Mouse (Mus musculus): ENCODE measurements at regions not wholly inside any gene's neighbourhood (a gene's known extent, or its start where the extent isn't known, plus 50 kb on each side); places are given as distances from the start of the nearest gene placed in this dataset.

DNA sequence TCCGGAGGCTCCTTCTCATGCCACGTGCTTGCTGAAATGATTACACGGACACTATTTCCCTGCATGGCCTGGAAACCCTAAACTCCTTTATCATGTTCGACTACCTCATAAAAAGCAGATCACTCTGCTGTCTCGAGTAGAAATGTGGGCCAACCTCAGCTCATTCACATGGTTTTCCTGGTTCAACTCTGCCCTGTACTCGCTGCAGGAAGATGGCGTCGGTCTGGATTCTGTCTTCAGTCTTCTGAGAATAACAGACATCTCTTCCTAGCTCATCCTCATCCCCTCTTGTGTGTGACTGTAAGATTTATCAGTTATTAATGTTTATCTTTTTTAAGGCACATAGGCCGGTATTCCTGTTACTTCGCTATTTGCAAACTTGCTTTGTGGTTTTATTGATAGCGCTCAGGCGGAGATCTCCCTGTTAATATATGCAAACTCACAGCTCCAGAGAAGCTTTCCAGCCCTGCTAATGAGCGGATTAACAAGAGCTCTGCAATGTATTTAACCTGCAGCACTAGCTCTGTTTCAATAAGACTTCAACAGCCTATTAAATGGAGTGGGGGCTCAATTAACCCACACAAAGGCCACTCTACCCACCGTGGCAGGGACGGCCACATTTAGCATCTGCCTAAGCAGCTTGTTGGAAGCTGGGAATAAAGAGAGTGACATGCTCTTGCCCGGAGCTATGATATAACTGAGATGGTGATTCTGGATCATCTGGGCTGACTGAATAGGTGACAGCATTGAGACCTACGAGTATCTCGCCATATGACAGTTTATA lies 159.5 kb upstream of the Eomes start:
- intact Hi-C loops (cut with DNase I): no loop called here

DNA sequence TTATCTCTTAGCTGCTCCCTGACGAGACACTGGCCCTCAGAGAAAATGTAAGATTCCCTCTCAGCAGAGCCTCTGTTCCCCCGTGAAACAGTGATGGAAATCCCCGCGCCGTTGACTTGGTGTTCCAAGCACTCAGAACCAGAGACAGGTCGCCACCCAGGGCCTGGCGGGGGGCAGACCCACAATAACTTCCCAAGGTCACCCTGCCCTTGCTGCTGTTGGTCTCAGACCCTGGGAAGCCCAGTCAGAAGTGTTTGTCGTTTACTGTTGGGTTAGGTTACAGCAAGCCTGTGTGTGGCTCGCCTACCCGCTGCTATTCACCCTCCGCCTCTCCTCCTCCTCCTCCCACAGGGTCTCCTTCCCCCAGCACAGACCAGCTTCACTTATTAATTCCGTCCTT lies 154.2 kb upstream of the Eomes start:
- DNase-seq (ENCODE audit: low spot score in 2 of 2): no peak
- intact Hi-C loops (cut with DNase I): no loop called here

More for the DNA sequence above, 159.5 kb upstream of the Eomes start:
- DNase-seq (ENCODE audit: low spot score in 2 of 2): no peak

DNA sequence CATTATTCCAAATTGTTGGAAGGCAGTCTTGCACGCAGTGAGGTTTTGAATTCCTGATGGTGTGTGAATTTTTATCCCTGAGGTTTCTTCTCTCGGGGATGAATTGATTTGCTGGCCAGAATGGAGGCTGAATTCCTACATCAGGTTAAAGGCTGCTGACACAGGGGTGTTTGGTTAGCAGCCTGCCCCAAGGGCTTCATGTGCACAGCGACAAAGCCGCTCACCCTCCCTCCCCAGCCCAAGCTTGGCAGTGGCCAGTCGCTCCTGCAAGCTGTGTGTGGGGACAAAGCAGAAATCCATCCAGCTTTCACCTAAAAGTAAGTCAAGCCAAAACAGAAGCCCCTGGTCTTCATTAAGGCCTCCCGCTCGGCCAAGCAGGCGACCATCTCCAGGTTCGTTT lies 151.4 kb upstream of the Eomes start:
- DNase-seq (ENCODE audit: low spot score in 2 of 2): no peak
- intact Hi-C loops (cut with DNase I): no loop called here

DNA sequence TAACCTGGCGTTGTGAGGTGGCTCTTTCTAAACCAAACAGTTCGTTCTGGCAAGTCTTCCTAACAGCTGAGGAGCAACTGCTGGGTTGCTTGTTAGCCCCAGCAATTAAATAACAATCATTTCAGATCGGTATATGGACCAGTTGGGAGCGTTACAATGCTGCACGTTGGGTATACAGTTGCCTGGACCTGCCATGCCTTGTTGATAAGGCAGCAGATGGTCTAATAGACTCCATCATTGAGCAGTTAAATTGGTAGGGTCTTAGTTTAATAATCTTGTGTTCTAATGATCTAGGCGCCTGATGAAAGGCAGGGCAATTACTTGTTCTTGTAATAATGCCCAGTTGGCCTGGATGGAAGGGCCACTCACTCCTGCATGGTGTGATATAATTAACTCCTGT lies 150.1 kb upstream of the Eomes start:
- intact Hi-C loops (cut with DNase I): no loop called here
- DNase-seq (ENCODE audit: low spot score in 2 of 2): no peak

DNA sequence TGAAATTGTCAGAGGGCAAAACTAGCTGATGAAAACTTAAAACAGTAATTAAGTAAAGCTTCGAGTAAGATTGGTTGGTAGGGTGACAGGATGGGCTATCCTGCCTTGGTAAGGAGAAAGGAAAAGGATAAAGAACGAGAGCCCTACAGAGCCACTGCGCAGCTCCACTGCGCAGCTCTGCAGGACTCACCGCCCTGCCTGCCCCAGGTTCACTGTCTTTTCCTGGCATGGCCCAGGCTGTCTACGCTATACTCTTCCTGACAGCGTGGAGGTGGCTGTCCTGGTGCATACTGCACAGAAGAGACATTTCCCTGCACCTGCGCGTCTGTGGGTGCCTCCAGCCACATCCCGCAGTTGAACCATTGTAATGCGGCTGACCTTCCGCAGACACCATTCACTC lies 136.6 kb upstream of the Eomes start:
- intact Hi-C loops (cut with DNase I): no loop called here
- DNase-seq (ENCODE audit: low spot score in 2 of 2): no peak

DNA sequence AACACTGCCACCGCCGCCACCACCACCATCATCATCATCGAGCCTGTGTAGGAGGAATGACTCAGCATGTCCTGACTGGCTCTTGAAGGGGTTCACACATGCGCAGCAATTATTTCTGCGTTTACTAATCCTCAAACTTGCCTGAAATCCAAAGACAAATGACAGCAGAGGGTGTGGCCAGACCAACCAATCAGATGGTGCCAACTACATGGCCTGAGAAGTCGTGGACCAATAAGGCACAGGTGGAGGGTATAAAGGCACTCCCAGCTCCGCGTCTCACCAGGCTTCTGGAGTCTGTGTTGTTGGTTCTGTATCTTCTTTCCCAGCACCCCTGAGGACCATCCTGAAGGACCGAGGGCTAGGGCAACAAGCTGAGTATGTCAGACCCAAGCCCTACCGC lies 123.1 kb upstream of the Eomes start:
- DNase-seq (ENCODE audit: low spot score in 2 of 2): no peak
- intact Hi-C loops (cut with DNase I): no loop called here

DNA sequence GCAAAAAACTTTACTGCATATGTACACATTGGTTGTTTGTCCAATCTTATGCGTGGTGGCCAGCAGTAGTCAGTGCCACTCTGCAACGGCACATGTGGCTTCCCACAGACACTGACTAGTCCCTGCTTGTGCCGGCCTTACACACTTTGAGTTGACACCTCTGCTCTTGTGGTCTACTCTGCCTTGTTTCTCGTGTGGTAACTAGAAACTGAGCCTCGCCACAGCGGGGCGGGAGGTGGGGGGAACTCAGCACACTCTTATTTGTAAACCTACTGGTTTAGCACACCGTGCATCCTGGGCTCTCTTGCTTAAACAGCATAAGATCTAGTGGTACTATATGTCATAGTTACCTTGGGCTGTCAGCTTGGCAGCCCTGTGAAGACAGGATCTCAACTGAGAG lies 120.6 kb upstream of the Eomes start:
- intact Hi-C loops (cut with DNase I): no loop called here
- DNase-seq (ENCODE audit: low spot score in 2 of 2): no peak

DNA sequence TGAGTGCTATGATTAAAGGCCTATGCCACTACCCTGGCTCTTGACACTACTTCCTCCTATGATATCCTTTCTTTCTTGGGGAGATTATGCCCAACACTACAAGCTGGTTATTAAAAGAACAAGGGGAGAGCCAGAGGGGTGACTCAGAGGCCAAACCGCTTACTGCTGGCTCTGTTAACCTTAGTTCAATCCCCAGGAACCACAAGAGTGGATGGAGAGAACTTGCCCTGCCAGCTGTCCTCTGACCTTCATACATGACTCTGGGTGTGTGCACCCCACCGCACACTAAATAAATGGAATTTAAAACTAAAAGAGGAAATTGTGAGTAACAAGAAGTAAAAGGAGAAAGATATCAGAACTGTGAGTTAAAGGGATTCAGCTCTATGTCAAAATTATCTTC lies 114.1 kb upstream of the Eomes start:
- no peak for DNase-seq (ENCODE audit: low spot score in 2 of 2)
- intact Hi-C loops (cut with DNase I): no loop called here

DNA sequence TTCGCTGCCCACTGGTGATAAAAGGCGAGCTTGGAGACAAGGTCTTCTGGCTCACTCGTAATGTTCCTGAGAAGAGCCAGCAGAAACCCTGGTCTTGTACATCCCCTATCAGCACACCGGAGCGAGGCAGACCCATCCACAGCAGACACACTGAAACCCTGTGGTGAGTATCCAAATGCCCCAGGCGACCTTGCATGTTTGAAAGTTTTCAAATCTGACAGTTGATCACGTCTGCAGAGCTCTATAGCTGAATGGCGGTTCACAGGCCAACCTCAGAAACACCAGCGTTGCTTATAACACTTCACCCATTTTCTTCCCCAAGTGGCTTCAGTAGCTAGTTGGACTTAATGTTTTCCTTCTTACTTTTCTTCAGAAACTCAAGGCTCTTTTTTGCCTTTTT lies 112.6 kb upstream of the Eomes start:
- intact Hi-C loops (cut with DNase I): no loop called here
- no peak for DNase-seq (ENCODE audit: low spot score in 2 of 2)

DNA sequence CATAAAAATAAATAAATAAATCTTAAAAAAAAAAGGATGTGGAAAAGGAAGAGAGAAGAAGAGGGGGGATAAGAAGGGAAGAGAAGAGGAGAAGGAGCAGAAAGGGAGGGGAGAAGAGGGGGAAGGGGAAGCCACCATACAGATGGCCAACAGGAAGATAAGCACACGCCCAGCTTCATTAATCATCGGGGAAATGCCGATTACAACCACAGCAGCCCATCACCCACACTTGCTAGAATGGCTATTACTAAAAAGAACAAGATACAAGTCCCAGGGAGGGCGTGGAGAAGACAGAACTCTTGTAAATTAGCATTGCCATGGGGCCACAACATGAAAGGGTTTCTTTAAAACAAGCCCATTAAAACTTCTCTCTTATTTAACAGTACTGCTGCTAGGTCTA lies 110.7 kb upstream of the Eomes start:
- intact Hi-C loops (cut with DNase I): no loop called here
- no peak for DNase-seq (ENCODE audit: low spot score in 2 of 2)

DNA sequence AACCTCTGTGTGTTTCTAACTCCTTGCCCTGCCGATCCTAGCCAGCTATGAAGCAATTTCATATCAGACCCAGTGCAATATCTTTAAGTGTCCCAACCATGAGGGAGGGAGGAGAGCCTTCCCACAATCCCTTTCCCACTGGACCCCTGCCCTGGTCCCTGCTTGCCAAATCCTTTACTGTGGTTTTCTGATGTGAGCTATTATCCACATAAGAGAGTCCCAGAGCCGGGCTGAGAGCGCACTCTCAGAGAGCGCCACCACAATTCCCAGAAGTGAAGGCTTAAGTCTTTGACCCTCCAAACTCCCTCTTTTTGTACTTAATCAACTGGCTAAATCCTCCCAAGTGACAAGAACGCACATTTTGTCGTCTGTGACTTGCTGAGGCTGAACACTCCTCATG lies 107.4 kb upstream of the Eomes start:
- no peak for DNase-seq (ENCODE audit: low spot score in 2 of 2)
- intact Hi-C loops (cut with DNase I): no loop called here

DNA sequence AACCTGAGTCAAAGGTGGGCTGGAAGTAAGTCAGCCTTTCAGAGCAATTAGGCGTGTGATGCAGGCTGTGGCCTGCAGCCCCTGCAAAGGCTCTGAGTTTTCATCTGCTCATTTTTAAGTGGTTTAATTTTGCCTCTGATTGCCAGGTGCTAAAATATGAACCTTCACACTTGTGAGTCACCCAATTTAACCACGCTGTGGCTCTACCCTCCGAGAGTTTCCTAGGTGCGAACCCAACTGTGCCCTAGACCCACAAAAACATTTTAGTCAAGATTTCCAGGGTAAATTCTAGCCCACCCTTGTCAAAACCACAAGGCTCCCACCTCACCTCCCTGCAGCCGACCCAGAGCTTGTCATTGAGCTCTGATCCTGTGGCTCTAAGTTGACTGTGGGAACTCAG lies 103.3 kb upstream of the Eomes start:
- intact Hi-C loops (cut with DNase I): no loop called here
- DNase-seq (ENCODE audit: low spot score in 2 of 2): no peak

DNA sequence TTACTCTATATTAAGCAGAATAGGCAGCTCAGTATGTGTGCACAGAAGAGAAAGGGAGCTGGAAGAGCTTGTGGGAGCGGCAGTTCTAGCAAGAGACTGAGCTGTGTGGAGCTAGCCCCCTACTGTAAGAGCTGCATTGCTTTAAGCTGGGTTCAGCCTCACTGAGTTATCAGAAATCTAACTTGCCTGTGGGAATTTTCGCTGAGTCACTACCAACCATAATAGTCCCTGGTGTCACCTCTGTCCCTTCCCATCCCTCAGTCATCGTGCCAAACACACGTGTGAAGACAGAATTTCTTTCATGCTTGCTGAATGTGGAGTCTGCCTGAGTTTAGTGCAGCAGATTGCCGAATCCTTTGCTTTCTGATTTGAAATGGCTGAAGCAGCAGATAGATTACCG lies 99.0 kb upstream of the Eomes start:
- peak; percentile 4 to 5 for DNase-seq (ENCODE audit: low spot score in 2 of 2)
- intact Hi-C loops (cut with DNase I): no loop called here

DNA sequence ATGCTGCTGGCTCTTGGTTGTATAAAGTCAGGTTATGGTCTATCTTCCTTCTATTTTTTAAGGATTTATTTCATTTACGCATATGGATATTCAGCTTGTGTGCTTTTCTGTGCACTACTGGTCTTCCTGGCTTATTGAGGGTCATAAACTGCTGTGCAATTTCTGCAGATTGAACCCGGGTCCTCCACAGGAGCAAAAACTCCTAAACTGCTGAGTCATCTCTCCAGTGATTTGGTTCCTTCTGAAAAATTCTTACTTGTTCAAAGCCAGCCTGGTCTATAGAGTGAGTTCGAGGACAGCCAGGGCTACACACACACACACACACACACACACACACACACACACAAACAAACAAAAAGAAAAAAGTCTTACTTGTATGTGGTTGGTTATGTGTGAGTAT lies 95.5 kb upstream of the Eomes start:
- no peak for DNase-seq (ENCODE audit: low spot score in 2 of 2)
- intact Hi-C loops (cut with DNase I): no loop called here

DNA sequence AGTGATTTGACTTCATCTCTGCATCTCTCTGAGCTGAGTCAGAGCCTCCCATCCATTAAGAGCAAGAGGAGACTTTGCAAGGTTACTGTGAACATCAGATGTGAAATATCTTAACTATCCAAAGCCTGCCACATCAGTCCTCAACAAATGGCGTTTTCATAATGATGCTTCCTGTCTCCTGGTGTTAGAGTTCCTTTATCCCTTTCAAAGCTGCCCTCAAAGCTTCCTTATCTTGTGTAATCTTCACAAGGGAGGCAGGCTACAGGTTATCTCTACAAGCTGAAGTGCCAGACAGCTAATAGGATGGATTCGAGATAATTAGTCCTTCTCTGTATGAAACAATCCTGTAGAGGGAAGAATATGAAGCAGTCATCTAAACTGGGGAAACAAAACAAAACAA lies 93.4 kb upstream of the Eomes start:
- intact Hi-C loops (cut with DNase I): no loop called here
- no peak for DNase-seq (ENCODE audit: low spot score in 2 of 2)

DNA sequence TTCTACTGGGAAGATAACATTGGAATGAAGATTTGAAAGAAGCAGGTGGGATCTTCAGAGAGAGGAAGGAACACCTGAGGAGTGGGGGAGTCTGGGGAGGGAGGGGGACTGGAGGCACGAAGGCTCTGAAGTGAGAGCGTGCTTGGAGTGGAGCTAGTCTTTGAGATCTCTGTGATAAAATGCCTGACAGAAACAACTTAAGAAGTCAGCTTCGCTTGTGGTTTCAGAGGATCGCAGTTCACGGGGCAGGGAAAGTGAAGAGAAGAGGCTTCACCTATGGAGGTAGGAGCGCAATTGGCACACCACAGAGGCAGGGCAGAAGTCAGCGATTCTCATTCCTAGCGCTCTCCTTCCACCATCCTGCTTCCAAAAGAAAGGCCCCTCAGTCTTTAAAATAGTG lies 90.4 kb upstream of the Eomes start:
- no peak for DNase-seq (ENCODE audit: low spot score in 2 of 2)
- intact Hi-C loops (cut with DNase I): no loop called here

DNA sequence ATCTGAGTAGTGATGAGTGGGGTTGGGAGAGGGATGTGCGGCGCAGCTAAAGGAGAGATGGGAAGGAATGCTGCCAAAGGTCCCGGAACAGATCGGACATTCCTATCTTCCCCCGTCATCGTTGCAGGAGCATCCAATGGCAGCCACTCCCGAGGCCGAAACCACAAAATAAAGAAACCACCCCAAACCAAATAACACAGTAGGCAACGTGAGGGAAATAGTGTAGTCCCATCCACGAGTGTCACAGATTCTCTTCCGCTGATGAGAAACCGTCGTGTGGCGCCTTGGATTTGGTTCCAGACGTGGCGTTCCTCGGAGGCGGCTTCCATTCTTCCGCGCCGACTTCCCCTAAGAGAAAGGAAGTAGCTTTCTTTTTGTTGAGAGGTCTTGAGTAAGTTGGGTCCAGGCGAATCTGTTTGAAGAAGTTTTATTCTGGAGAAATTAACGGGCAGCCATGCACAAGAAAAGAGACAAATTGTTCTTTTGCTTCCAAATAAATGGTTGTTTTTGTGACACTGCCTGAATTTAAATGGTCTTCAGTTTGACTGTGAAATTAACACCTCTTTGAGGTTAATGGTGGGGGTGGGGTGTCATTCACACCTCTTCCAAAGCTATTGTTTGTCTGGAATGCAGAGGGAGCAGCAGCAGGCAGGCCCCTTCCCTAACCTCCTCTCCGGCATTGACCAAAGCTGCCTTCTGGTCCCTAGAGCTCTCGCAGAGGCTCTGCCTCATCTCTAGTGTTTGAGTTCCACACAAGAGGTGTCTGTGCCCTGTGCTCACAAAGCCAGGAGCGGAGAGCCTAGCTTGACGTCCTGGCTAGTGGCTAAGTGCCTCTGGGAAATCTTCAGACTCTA lies 88.3 kb upstream of the Eomes start:
- intact Hi-C loops (cut with DNase I): no loop called here
- no peak for DNase-seq (ENCODE audit: low spot score in 2 of 2)

DNA sequence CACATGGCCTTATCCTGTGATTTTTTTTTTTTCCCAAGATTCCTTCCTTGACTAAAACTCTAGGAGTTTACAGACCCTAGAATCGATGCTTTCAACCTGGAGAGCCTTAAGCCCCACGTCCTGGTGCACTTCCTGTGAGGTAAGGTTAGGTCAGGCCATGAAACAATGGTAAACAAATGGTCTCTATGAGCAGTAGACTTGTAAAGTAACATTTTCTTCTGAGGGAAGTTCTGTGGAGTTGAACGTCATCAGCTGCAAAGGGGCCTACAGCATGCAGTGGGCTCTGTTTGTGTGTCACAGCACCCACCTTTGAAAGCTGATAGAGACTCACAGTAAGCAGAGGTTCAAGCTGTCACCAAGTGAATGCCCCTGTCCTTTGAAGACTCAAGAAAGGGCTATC lies 87.3 kb upstream of the Eomes start:
- intact Hi-C loops (cut with DNase I): no loop called here
- DNase-seq (ENCODE audit: low spot score in 2 of 2): no peak

DNA sequence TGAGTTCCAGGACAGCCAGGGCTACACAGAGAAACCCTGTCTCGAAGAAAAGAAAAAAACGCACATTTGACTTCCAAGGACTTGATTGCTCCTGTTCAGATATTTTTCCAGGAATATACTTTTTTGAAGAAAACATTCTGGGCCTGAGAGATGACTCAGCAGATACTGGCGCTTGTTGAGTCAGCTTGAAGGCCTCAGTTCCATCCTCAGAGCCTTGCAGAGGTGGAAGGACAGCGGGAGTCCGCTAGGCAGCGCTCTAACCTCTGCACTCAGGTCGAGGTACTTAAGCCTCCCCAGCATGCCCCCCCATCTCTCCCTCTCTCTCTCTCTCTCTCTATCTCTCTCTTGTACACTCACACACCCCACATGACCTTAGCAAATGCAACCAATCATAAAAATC lies 86.3 kb upstream of the Eomes start:
- DNase-seq (ENCODE audit: low spot score in 2 of 2): no peak
- intact Hi-C loops (cut with DNase I): no loop called here

DNA sequence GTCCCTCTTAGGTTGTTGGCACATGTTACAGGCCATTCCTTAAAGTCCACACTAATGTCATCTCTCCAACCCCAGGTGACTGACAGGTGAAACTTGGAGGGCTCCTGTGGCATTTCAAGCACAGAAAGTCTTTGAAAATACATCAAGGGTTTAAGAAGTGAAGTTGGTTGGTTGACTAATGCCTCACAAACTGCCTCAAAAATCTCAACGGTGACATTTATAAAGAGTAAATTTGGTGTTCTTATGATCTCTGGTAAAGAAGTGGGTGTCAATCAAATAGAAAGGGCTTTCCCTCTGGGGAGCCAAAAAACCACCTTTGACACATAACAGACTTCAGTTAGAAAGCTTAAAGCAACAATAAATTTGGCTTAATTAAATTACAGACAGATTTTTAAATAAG lies 85.2 kb upstream of the Eomes start:
- intact Hi-C loops (cut with DNase I): no loop called here
- no peak for DNase-seq (ENCODE audit: low spot score in 2 of 2)

DNA sequence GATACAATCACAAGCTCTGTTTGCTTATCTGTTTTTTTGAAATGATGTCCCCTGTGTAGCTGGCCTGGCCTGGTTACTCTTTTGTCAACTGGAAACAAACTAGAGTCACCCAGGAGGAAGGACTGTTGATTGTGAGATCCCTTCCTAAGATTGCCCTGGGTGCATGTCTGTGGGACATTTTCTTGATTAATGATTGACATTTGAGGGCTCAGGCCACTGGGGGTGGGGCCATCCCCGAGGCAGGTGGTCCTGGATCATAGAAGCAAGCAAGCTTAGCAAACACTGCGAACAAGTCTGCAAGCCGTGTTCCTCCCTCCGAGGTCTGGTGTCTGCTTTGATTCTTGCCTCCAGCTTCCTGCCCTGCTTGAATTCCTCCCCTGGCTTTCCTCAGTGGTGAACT lies 84.4 kb upstream of the Eomes start:
- intact Hi-C loops (cut with DNase I): no loop called here

More for the DNA sequence above, 84.4 kb upstream of the Eomes start:
- DNase-seq (ENCODE audit: low spot score in 2 of 2): no peak

Data from left cerebral cortex, postnatal 25 days (tissue).